Comparison of ENCODE assay signal across 13 mouse cellular contexts in genomic region chr3:158295041-158295440, GRCm38 (mm10).
A peak's percentile ranks its signal among the peaks of the same experiment; 100 is the strongest.
DNase-seq lines count a peak whose midpoint lies in the region; ATAC-seq and TF ChIP-seq lines count a peak whose summit lies in the region.
"Had no signal": no experiment of that assay in that cellular context is flagged by ENCODE, and none has a peak within 500 bp of the region (broad histone marks: within the 10 kb centered on the region; RNA-seq: fewer than 3 reads in every experiment).

No protein-coding gene starts in this region.

- no peaks in the 10 kb centered on the region for H3K36me3 ChIP-seq in lung, embryonic 14.5 days (ENCODE audit: insufficient read depth)

- no peak overlapping the region for H3K4me3 ChIP-seq in lung, embryonic 14.5 days (ENCODE audit: low read depth, low read length)

- WGBS in lung, embryonic 14.5 days = 35% methylated on average over 5 of the region's 5 CpGs

- TF ChIP-seq CTCF in lung, embryonic 14.5 days (IDR thresholded peaks at IDR 0.05; ENCODE audit: low read depth) = no peak

- H3K9me3 ChIP-seq in lung, embryonic 14.5 days (ENCODE audit: low read depth, low read length) = no peaks in the 10 kb centered on the region

- ATAC-seq in lung, embryonic 14.5 days (ENCODE audit: insufficient read depth) = peak; percentile 80

- no peak overlapping the region for H3K27ac ChIP-seq in lung, embryonic 14.5 days (ENCODE audit: low read depth)
- H3K27ac ChIP-seq: liver, embryonic 14.5 days had no signal

- H3K9ac ChIP-seq in lung, embryonic 14.5 days = no peak overlapping the region
- H3K9ac ChIP-seq: liver, embryonic 14.5 days had no signal

- no peaks in the 10 kb centered on the region for H3K27me3 ChIP-seq in lung, embryonic 14.5 days (ENCODE audit: insufficient read depth, low read length)

- no peaks in the 10 kb centered on the region for H3K4me1 ChIP-seq in lung, embryonic 14.5 days (ENCODE audit: insufficient read depth)

- no peak overlapping the region for H3K4me2 ChIP-seq in lung, embryonic 14.5 days
- H3K4me2 ChIP-seq: heart, embryonic 11.5 days had no signal

- DNase-seq in frontal cortex, postnatal 36 days (ENCODE audit: low spot score in 2 of 2) = peak; percentile 31 to 56
- DNase-seq in frontal cortex, postnatal 10 days (ENCODE audit: low spot score in 2 of 2) = no peak
- DNase-seq in lung, embryonic 14.5 days = peak; percentile 76
- DNase-seq in lung, postnatal 4 days = no peak
- DNase-seq in brain, adult 2 months (ENCODE audit: low read depth, low spot score) = peak; percentile 82
- peak; percentile 50 to 76 for DNase-seq in left cerebral cortex, postnatal 25 days (ENCODE audit: low spot score in 2 of 2)
- DNase-seq in thymus, adult 18-20 months = no peak
- DNase-seq: gastrocnemius, postnatal 14 days; heart, postnatal 4 days; kidney, adult 8-10 months; spleen, adult 18-20 months had no signal

- intact Hi-C loops in left cerebral cortex, postnatal 25 days (cut with DNase I) = no loop called here

Comparison
In these comparisons a context has a peak if more than half of its experiments do, and no peak if none do; other contexts are left out.
1. DNase-seq: peak in frontal cortex, postnatal 36 days (2 of 2), lung, embryonic 14.5 days (single experiment), brain, adult 2 months (single experiment) and left cerebral cortex, postnatal 25 days (2 of 2); none in frontal cortex, postnatal 10 days (0 of 2), lung, postnatal 4 days (0 of 2) and thymus, adult 18-20 months (0 of 2).